Mouse (Mus musculus) liver (tissue): ENCODE data around the gene Olfr213.
"Not testable (repeated sequence)": the region's sequence is repeated elsewhere in the genome, so short reads cannot be mapped to it uniquely, and the experiment has no call there.

Source experiments
- DNase-seq: peaks from one replicate; pipeline ENCODE4 v3.0.0-alpha.2; 2020; ENCODE audit warnings: mixed read lengths

Olfr213 gene

GRCm38 (mm10) chr6:116538156-116538555 lies at the start of gene Olfr213:
Gene Olfr213 (plus strand): TSS chr6:116538456.
- no peak for DNase-seq

DNA sequence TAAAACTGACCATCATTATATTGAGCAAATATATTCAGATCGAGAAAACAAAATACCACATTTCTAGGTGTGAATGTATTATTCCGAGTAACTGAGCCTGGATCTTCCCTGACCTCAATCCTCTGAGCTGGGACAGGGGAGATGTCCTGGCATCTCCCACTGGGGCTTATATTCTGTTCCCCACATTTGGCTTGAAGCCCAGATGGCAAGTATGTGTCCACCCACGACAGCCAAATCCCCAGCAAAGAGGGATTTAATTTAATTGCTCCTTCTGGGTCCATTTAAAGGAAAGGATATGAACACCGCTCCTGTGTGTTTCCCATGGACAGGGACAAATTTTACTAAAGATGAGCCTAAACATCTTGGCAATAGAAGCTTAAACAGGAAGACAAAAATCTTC lies 49.5 kb upstream of the Olfr213 start, which contains the start of gene Olfr211:
Gene Olfr211 (plus strand): TSS at position 301 of the 400 bp plus-strand sequence.
- DNase-seq, result no peak

DNA sequence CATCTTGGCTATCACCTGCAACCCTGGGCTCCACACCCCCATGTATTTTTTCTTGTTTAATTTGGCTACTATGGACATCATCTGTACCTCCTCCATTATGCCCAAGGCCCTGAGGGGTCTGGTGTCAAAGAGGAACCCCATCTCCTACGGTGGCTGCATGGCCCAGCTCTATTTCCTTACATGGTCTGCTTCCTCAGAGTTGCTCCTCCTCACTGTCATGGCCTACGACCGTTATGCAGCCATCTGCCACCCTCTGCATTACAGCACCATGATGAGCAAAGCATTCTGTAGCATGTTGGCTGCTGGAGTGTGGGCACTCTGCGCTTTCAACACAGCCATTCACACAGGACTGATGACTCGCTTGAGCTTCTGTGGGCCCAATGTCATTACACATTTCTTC lies 44.5 kb upstream of the Olfr213 start:
- DNase-seq, result no peak

DNA sequence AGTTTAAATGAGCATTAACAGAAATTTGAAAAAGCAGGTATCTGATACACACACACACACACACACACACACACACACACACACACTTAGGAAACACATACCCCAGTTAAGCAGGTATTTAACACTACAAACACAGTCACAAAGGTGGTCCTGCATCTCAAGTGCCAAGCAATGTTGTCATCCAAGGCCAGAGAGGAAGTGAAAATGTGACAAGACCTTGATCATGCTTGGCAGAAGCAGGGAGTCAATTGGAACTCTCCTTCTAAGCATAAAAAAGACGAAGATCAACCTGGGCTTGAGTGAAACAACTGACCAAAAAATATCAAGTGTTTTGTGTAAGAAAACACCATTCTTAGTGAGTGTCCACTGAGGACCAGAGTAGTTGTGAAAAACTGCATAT lies 42.3 kb upstream of the Olfr213 start:
- no peak for DNase-seq

DNA sequence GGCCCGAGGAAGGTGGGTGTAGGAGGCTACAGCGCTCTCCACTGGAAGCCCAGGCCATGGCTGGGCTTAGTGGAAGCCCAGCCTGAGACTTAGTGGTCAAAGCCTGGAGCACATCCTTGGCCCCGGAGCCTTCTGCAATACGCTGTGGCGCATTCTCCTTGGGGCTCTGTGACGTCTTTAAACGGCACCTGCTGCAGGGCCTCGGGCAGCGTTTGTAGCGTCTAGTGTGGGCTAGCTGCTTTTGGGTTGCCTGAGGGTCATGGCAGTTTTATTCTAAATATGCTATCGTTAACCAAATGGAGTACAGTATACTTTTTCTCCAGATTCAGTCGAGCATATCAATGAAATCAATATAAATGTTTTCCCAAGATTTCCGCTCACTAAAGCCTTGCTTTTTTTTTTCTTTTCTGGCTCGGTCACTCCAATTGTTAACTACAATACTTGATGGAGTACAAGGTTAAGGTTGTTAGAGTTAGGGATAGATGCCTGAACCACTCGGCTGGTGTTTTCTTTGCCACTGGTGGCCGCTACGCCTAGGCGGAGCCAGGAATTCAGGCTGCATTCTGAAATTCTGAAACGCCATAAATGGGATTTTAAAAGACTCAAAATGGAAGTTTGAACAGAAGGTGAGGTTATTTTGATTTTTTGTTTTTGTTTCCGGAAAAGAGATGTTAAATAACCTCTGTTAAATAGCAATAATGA lies 31.8 kb upstream of the Olfr213 start, which contains the start of gene Olfr212:
Gene Olfr212 (plus strand): TSS at position 215 of the 702 bp plus-strand sequence.
- not testable (repeated sequence) for DNase-seq

GRCm38 (mm10) chr6:116514832-116515231 lies 23.4 kb upstream of the Olfr213 start:
- DNase-seq, result no peak

GRCm38 (mm10) chr6:116542500-116542899 lies 4.2 kb downstream of the Olfr213 start:
- DNase-seq, result no peak

DNA sequence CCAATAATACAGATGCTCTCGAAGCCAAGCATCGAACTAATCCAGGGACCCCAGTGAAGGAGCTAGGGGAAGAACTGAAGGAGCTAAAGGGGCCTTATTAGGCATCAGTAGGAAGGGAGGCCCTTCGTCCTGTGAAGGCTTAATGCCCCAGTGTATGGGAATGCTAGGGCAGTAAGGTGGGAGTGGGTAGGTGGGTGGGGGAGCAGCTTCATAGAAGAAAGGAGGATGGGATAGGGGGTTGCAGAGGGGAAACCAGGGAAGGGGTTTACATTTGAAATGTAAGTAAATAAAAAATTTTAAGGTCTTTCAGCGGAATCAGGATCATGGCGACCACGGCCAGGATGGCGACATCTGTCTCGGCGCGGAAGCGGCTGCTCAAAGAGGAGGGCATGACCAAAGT lies 12.6 kb downstream of the Olfr213 start, which contains the start of gene Gm5580:
Gene Gm5580 (plus strand): TSS at position 301 of the 400 bp plus-strand sequence.
- DNase-seq, result not testable (repeated sequence)

GRCm38 (mm10) chr6:116553935-116554334 lies 15.7 kb downstream of the Olfr213 start, which contains the start of gene Olfr214:
Gene Olfr214 (plus strand): TSS chr6:116554235.
- no peak for DNase-seq

GRCm38 (mm10) chr6:116554952-116555351 lies 16.7 kb downstream of the Olfr213 start:
- no peak for DNase-seq

- no peak for DNase-seq
Measured at GRCm38 (mm10) chr6:116569834-116570233, 31.6 kb downstream of the Olfr213 start.

DNA sequence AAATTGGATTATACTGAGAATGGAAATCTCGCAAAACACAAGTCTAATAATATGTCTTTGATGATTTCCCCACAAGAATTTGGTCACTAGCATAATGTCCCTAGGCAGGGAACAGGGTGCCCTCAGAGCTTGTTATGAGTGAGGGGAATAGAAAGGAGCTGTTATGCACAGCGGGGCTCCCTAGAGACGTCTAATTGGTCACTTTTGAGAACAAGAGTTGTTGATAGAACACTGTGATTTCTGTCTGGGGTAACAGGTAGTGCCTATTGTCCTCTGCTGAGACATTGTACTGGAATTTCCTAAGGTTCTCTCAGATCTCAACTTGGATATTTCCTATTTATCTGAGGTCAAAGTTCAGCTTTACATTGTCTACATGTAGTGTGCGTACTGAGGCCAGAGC lies 45.8 kb downstream of the Olfr213 start, which contains the start of gene Olfr215:
Gene Olfr215 (minus strand): TSS at position 101 of the 400 bp plus-strand sequence.
- DNase-seq, result no peak
